Mouse (Mus musculus) embryonic facial prominence, embryonic 14.5 days (tissue): ENCODE data around the gene Nfyc. TPM values are rescaled to one million over a fixed set of nuclear protein-coding genes. Genes with fewer than 3 reads are reported as not detected.

Experiments used
- ATAC-seq: fragments of 200-750 bp; cut with Nextera tagmentation; 2 replicates; pipeline ENCODE4 v1.8.0; 2017; ENCODE audit warnings: low read depth, moderate number of reproducible peaks, moderate TSS enrichment
- DNase-seq: peaks from one replicate; pipeline ENCODE4 v3.0.0-alpha.2; 2015; ENCODE audit warnings: low spot score
- H3K27ac ChIP-seq: fragments of 300-500 bp; sonication (generic); replicated peaks from 2 replicates; pipeline ENCODE4 v1.5.1; 2014; ENCODE audit warnings: low read depth, mild to moderate bottlenecking, low read length, moderate library complexity
- H3K27me3 ChIP-seq: fragments of 300-500 bp; sonication (generic); replicated peaks from 2 replicates; pipeline ENCODE4 v1.6.1; 2014; ENCODE audit warnings: low read length; ENCODE audit not compliant: control insufficient read depth, insufficient read depth
- H3K36me3 ChIP-seq: fragments of 300-500 bp; sonication (generic); 2 replicates; pipeline ENCODE4 v1.6.1; 2014; ENCODE audit warnings: low read length, mixed read lengths; ENCODE audit not compliant: control insufficient read depth, insufficient read depth
- H3K4me1 ChIP-seq: fragments of 300-500 bp; sonication (generic); 2 replicates; pipeline ENCODE4 v1.6.1; 2014; ENCODE audit warnings: antibody characterized with exemption, low read length; ENCODE audit not compliant: control insufficient read depth, insufficient read depth
- H3K4me2 ChIP-seq: fragments of 300-500 bp; sonication (generic); 2 replicates; pipeline ENCODE4 v1.6.1; 2014; ENCODE audit warnings: low read depth, mild to moderate bottlenecking, low read length, moderate library complexity, mixed read lengths
- H3K4me3 ChIP-seq: fragments of 300-500 bp; sonication (generic); 2 replicates; pipeline ENCODE4 v1.5.1; 2014; ENCODE audit warnings: low read depth, mild to moderate bottlenecking, low read length
- H3K9ac ChIP-seq: fragments of 300-500 bp; sonication (generic); 2 replicates; pipeline ENCODE4 v1.6.1; 2014; ENCODE audit warnings: low read depth, mild to moderate bottlenecking, low read length, moderate library complexity, mixed read lengths
- H3K9me3 ChIP-seq: fragments of 300-500 bp; sonication (generic); 2 replicates; pipeline ENCODE4 v1.6.1; 2016; ENCODE audit warnings: low read length; ENCODE audit not compliant: control insufficient read depth
- WGBS: fragments of 180-500 bp; shearing (Covaris S2); extraction: QIAGEN DNeasy Blood & Tissue Kit; methylation state at CpG from one replicate; pipeline ENCODE4 v1.1.7; 2014; 5-methylcytosine and 5-hydroxymethylcytosine counted together
- polyA plus RNA-seq: library from polyadenylated mRNA; unstranded; fragments of >200 nt; fragmentation: Nextera tagmentation; extraction: Ambion mirVana; gene quantifications from 2 replicates; pipeline ENCODE4 v1.2.1, GENCODE M21; 2014

The Nfyc gene
- polyA plus RNA-seq, 1 experiment from 2014 or later = 90.5 TPM

DNA sequence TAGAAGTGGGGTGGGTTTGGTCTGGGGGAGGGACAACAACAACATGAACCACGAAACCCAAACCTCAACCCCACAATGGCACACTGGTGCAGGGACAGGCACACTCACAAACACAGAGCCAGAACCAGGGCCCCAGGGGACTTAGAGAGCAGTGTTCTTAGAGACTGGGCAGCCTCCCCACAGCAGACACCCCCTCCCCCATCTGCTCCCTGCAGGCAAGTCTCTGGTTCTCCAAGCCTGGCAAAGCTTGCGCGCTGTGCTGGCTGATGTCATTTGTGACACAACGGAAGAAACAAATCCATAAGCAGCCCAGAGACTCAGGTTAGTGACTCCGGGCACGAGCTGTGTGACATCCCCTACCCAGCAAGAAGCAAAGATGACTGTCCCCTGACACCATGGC is 90.1 kb downstream of the Nfyc start:
- H3K36me3 ChIP-seq = no peaks in the 10 kb centered on the region
- H3K9ac ChIP-seq = no peak overlapping the region
- H3K4me2 ChIP-seq = no peak overlapping the region
- 58% methylated on average over 6 of the region's 6 CpGs for WGBS
- H3K4me3 ChIP-seq = no peak overlapping the region
- peaks cover 12% of the 10 kb centered on the region; the same call in 1 of the 2 replicates for H3K27me3 ChIP-seq
- no peaks in the 10 kb centered on the region for H3K9me3 ChIP-seq
- DNase-seq = peak; percentile 32
- H3K27ac ChIP-seq = no peak overlapping the region
- ATAC-seq = no peak
- H3K4me1 ChIP-seq = no peaks in the 10 kb centered on the region

DNA sequence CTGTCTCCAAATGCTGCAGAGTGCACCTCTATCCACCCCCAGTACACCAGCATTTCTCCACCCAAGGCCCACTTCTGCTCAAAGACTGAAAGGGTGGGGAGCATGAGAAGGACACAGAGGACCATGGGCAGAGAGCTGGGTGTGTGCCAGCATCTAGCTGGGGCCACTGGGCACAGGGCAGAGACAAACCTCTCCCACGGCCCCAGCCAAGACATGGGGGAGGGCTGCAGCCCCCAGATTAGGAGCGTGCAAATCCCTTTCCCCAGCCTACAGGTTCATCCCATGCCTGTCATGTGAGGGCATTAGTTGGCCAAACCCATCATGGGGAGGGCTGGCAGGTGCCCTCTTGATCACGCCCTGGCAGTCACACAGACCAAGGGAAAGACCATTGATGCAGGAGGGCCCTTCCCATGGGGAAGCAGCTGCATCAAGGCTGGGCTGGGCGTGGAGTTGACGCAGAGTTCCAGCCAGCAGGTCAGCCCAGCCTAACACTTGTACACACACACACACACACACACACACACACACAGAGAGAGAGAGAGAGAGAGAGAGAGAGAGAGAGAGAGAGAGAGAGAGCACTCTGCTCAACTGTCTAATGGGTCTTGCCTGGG is 97.3 kb downstream of the Nfyc start:
- Histone ChIP-seq H3K4me2 (no peak overlapping the region), H3K27me3 (peaks cover 6% of the 10 kb centered on the region; the same call in 1 of the 2 replicates), H3K36me3 (no peaks in the 10 kb centered on the region), H3K4me3 (no peak overlapping the region), H3K4me1 (peaks cover 11% of the 10 kb centered on the region), H3K9ac (no peak overlapping the region), H3K9me3 (no peaks in the 10 kb centered on the region), H3K27ac (no peak overlapping the region)
- DNase-seq (no peak), ATAC-seq (no peak)
- WGBS = 72% methylated on average over 4 of the region's 5 CpGs

DNA sequence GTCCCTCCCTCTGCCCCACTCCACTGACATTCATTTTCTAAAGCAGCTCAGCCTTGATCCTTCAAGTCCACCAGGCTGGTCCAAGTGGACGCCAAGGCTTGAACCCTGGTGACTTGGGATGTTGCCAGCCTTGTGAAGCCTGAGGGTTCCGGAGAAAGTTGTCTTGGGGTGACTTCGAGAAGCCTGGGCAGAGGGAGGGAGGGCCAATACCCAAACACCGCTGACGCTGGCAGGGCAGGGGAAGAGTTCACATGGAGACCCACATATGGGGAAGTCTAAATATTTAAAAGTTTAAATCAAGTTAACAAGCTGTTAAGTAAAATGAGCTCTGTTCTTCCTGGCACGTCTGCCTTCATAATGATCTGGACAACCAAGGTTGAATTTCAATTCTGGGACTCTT is 98.6 kb downstream of the Nfyc start:
- WGBS = 64% methylated on average over 6 of the region's 6 CpGs
- H3K4me2 ChIP-seq = no peak overlapping the region
- peaks cover 6% of the 10 kb centered on the region; the same call in 1 of the 2 replicates for H3K27me3 ChIP-seq
- H3K4me1 ChIP-seq = peaks cover 11% of the 10 kb centered on the region
- no peak overlapping the region for H3K9ac ChIP-seq
- ATAC-seq = no peak
- no peaks in the 10 kb centered on the region for H3K36me3 ChIP-seq
- no peak for DNase-seq
- H3K27ac ChIP-seq = no peak overlapping the region
- H3K9me3 ChIP-seq = no peaks in the 10 kb centered on the region
- H3K4me3 ChIP-seq = no peak overlapping the region

DNA sequence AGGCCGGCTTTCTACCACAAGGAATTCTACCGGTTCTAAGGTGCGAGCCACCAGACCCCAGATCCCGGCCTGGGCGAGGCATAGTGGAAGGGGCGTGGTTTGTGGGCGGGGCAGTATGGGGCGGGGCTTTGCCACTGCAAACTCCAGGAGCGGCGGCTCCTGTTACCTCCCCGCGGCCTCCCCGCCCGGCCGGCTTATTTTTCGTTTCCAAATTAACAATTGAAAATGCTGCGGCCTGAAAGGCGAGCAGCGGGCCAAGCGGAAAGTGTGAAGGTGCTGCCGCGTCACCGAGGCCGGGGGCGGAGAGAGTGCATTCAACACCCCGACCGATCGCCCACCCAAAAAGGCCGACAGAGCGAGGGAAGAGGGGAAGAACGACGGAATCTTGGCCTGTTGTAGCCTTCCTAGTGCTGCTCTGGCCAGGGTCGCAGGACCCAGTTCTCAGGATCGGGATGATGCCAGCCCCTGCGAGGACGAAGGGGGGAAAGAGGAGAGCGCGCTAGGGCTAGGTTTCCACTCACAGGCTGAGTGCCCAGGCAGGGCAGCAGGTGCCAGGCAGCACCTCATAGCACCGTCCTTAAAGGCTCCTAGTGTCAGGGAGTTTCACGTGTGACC is 100.2 kb downstream of the Nfyc start:
- peak; percentile 82 for DNase-seq
- ATAC-seq = peak; percentile 90
- Histone ChIP-seq H3K9me3 (no peaks in the 10 kb centered on the region), H3K4me2 (peak overlapping the region; percentile 95), H3K4me3 (peak overlapping the region; percentile 48), H3K4me1 (peaks cover 12% of the 10 kb centered on the region), H3K36me3 (no peaks in the 10 kb centered on the region), H3K9ac (peak overlapping the region; percentile 60), H3K27me3 (peaks cover 6% of the 10 kb centered on the region; the same call in 1 of the 2 replicates), H3K27ac (no peak overlapping the region)
- WGBS = under 1% methylated on average over 37 of the region's 40 CpGs

DNA sequence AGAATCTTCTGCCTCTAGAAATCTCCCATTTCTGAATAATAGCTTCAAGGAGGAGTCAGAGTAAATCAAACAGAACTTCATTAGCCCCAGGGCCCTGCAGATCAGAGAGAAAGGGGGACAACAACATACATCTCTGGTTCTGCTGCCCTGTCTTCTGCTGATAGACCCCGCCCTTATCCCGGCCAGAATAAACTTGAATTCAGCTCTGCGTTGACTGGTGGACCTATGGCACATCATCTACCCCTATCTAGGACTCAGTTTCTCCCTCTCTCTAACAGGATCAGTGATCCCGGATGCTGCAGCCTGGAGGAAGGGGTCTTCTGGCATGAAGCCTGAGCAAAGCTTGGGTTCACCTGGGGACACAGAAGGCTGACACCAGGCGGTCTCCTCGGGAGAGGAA is 100.8 kb downstream of the Nfyc start:
- H3K4me2 ChIP-seq = peak overlapping the region; percentile 95
- H3K4me3 ChIP-seq = peak overlapping the region; percentile 48
- peak overlapping the region; percentile 60; the same call in 1 of the 2 replicates for H3K9ac ChIP-seq
- no peaks in the 10 kb centered on the region for H3K9me3 ChIP-seq
- no peak overlapping the region for H3K27ac ChIP-seq
- H3K27me3 ChIP-seq = peaks cover 6% of the 10 kb centered on the region; the same call in 1 of the 2 replicates
- no peak for DNase-seq
- peak; percentile 6; the same call in 1 of the 2 replicates for ATAC-seq
- H3K36me3 ChIP-seq = no peaks in the 10 kb centered on the region
- H3K4me1 ChIP-seq = peaks cover 14% of the 10 kb centered on the region
- 27% methylated on average over 6 of the region's 6 CpGs for WGBS

DNA sequence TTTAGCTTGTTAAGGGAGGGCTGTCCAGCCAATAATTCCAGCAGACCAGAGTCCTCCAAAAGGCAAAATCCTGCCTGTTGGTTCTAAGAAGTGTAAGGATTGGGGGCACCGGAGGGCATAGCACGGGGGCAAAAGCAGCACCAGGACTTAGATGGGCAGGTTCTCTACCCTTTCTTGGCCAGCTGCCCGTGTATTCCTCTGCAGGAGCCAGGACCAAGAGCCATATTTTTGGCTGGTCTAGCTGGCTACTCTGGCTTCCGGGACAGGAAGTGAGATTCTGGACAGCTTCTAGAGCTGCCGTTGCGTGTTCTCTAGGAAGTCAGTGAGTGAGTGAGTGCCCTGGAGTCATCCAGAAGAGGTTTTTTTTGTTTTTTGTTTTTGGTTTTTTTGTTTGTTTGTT is 101.2 kb downstream of the Nfyc start:
- WGBS = 46% methylated on average over 6 of the region's 6 CpGs
- H3K36me3 ChIP-seq = no peaks in the 10 kb centered on the region
- peaks cover 14% of the 10 kb centered on the region for H3K4me1 ChIP-seq
- ATAC-seq (no peak), DNase-seq (no peak)
- H3K9ac ChIP-seq = no peak overlapping the region
- H3K27ac ChIP-seq = no peak overlapping the region
- H3K9me3 ChIP-seq = no peaks in the 10 kb centered on the region
- H3K4me2 ChIP-seq = no peak overlapping the region
- peaks cover 6% of the 10 kb centered on the region; the same call in 1 of the 2 replicates for H3K27me3 ChIP-seq
- H3K4me3 ChIP-seq = no peak overlapping the region

DNA sequence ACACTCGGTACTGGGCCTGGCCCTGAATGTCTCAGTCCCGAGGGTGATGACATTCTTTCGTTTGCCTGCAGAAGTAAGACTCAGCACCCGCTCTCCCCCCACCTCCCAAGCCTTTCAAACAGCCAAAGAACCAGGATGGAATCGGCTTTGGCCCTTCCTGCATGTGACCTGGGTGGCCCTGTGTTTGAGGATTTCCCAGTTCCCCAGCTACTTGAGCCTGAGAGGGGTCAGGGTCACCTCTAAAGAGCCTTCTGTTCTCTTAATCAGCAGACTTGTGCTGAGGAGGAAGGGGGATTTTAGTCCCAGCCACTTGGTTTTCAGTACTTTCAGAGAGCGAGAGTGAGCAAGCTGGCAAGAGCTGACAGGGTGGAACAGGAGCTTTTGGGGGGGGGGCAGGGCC is 101.9 kb downstream of the Nfyc start:
- Histone ChIP-seq H3K36me3 (no peaks in the 10 kb centered on the region), H3K4me3 (no peak overlapping the region), H3K4me1 (peaks cover 14% of the 10 kb centered on the region), H3K27me3 (peaks cover 6% of the 10 kb centered on the region; the same call in 1 of the 2 replicates), H3K27ac (no peak overlapping the region), H3K9ac (no peak overlapping the region), H3K9me3 (no peaks in the 10 kb centered on the region), H3K4me2 (no peak overlapping the region)
- 31% methylated on average over 6 of the region's 6 CpGs for WGBS
- ATAC-seq (no peak), DNase-seq (no peak)

DNA sequence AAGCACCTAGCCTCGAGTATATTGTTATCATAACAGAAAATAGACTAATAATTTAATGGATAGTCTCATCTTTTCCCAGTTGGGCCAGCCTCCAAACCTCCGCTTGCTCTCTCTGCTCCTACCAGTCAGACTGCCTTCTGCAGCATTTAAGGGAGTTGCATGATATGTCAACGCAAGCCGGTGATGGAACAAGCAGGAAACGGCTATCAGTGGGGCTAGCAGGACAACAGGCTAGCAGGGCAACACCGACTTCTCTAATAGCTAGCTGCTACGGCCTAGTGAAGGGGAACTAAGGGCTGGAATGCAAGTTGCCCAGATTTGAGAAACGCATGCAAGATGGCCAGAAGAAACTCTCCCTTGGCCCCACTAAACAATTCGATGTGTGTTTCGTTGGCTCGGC is 103.5 kb downstream of the Nfyc start:
- Histone ChIP-seq H3K9ac (no peak overlapping the region), H3K4me1 (peaks cover 14% of the 10 kb centered on the region), H3K36me3 (no peaks in the 10 kb centered on the region), H3K27me3 (peaks cover 6% of the 10 kb centered on the region; the same call in 1 of the 2 replicates), H3K4me2 (no peak overlapping the region), H3K9me3 (no peaks in the 10 kb centered on the region), H3K27ac (no peak overlapping the region), H3K4me3 (no peak overlapping the region)
- no peak for ATAC-seq
- no peak for DNase-seq
- 72% methylated on average over 11 of the region's 11 CpGs for WGBS

DNA sequence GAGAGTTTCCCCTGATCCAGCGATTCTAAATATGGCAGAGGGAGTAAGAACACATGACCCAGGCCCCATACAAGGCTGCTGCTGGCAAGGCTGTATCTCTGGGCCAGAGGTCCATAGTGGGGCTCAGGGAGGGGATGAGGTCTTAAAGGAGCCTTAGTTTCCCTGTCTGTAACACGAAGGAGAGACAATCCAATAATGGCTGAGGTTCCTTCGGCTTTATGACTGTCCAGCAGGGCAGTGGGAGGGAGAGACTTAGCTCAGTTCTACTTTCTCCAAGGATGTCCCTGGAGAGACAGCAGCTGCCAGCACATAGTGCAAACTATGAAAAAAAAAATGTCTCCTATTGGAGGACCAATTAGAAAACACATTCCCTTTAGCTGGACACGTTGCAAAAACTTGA is 105.2 kb downstream of the Nfyc start:
- H3K4me2 ChIP-seq = no peak overlapping the region
- H3K36me3 ChIP-seq = no peaks in the 10 kb centered on the region
- H3K27me3 ChIP-seq = no peaks in the 10 kb centered on the region
- H3K9ac ChIP-seq = no peak overlapping the region
- ATAC-seq (no peak), DNase-seq (no peak)
- H3K27ac ChIP-seq = no peak overlapping the region
- H3K4me3 ChIP-seq = no peak overlapping the region
- H3K9me3 ChIP-seq = no peaks in the 10 kb centered on the region
- peaks cover 9% of the 10 kb centered on the region for H3K4me1 ChIP-seq
- WGBS = 44% methylated on average over 4 of the region's 4 CpGs
